Comparison of ENCODE assay signal across 8 mouse cellular contexts in genomic region chr11:75651426-75652221, GRCm38 (mm10). TPM values are rescaled to one million over a fixed set of nuclear protein-coding genes. Genes with fewer than 3 reads are reported as not detected.
DNase-seq lines count a peak whose midpoint lies in the region; ATAC-seq and TF ChIP-seq lines count a peak whose summit lies in the region.

No protein-coding gene starts in this region.

- peaks cover 24% of the 10 kb centered on the region for H3K4me1 ChIP-seq in embryonic facial prominence, embryonic 12.5 days
- H3K4me1 ChIP-seq in heart, adult 2 months (ENCODE audit: control insufficient read depth, insufficient read depth, low read length) = peaks cover 37% of the 10 kb centered on the region
- H3K4me1 ChIP-seq in kidney, adult 2 months (ENCODE audit: control insufficient read depth, insufficient read depth, low read length) = peaks cover 33% of the 10 kb centered on the region
- H3K4me1 ChIP-seq in limb, embryonic 14.5 days (ENCODE audit: control insufficient read depth, insufficient read depth, low read length) = peaks cover 25% of the 10 kb centered on the region
- peaks cover 27% of the 10 kb centered on the region for H3K4me1 ChIP-seq in midbrain, embryonic 16.5 days (ENCODE audit: control insufficient read depth, insufficient read depth, low read length)

- intact Hi-C loops in heart, adult 2 months (cut with DNase I) = loop anchor here (1.0 kb wide), 1 partner anchor 20 kb away; no protein-coding TSS in a partner anchor

- WGBS in embryonic facial prominence, embryonic 12.5 days = under 1% methylated on average over 54 of the region's 54 CpGs
- WGBS in heart, adult 2 months = under 1% methylated on average over 54 of the region's 54 CpGs
- under 1% methylated on average over 54 of the region's 54 CpGs for WGBS in kidney, adult 2 months
- WGBS in limb, embryonic 14.5 days = 2% methylated on average over 38 of the region's 54 CpGs
- under 1% methylated on average over 54 of the region's 54 CpGs for WGBS in midbrain, embryonic 16.5 days

- peak overlapping the region; percentile 61 for H3K27ac ChIP-seq in embryonic facial prominence, embryonic 12.5 days
- H3K27ac ChIP-seq in heart, adult 2 months = peak overlapping the region; percentile 98
- H3K27ac ChIP-seq in kidney, adult 2 months (ENCODE audit: insufficient read depth, low read depth, low read length) = peak overlapping the region; percentile 98
- H3K27ac ChIP-seq in limb, embryonic 14.5 days (replicated peaks; ENCODE audit: low read depth, low read length) = peak overlapping the region; percentile 48; the same call in 1 of the 2 replicates
- H3K27ac ChIP-seq in midbrain, embryonic 16.5 days (ENCODE audit: low read length) = peak overlapping the region; percentile 39; the same call in 1 of the 2 replicates

- H3K9me3 ChIP-seq in embryonic facial prominence, embryonic 12.5 days = no peaks in the 10 kb centered on the region
- no peaks in the 10 kb centered on the region for H3K9me3 ChIP-seq in limb, embryonic 14.5 days (ENCODE audit: control insufficient read depth, low read length)
- no peaks in the 10 kb centered on the region for H3K9me3 ChIP-seq in midbrain, embryonic 16.5 days (replicated peaks; ENCODE audit: control insufficient read depth, low read length, poor library complexity, severe bottlenecking)

- peak; percentile 70 for DNase-seq in 3T3-L1 (ENCODE audit: low read depth, low spot score)
- DNase-seq in adrenal gland, postnatal 14 days = peak; percentile 93
- DNase-seq in heart, adult 2 months = peak; percentile 89 to 92
- DNase-seq in kidney, adult 2 months = peak; percentile 91
- peak; percentile 66 for DNase-seq in limb, embryonic 14.5 days (ENCODE audit: low spot score)
- peak; percentile 92 for DNase-seq in spleen, postnatal 36 days (ENCODE audit: low spot score in 2 of 2)

- peak overlapping the region; percentile 58 for H3K4me3 ChIP-seq in embryonic facial prominence, embryonic 12.5 days
- H3K4me3 ChIP-seq in heart, adult 2 months = peak overlapping the region; percentile 69
- H3K4me3 ChIP-seq in kidney, adult 2 months (ENCODE audit: insufficient read depth, low read depth, low read length) = peak overlapping the region; percentile 90
- H3K4me3 ChIP-seq in limb, embryonic 14.5 days (replicated peaks; ENCODE audit: low read length) = peak overlapping the region; percentile 64
- peak overlapping the region; percentile 55 for H3K4me3 ChIP-seq in midbrain, embryonic 16.5 days (ENCODE audit: low read depth, low read length)

- no peak for TF ChIP-seq EP300 in heart, adult 2 months (IDR thresholded peaks at IDR 0.05; ENCODE audit: insufficient read depth, low read depth, low read length)

- H3K27me3 ChIP-seq in embryonic facial prominence, embryonic 12.5 days = peaks cover 24% of the 10 kb centered on the region
- no peaks in the 10 kb centered on the region for H3K27me3 ChIP-seq in heart, adult 2 months (ENCODE audit: control insufficient read depth, insufficient read depth, low read length)
- H3K27me3 ChIP-seq in kidney, adult 2 months (replicated peaks; ENCODE audit: control insufficient read depth, insufficient read depth, low read length) = no peaks in the 10 kb centered on the region
- H3K27me3 ChIP-seq in limb, embryonic 14.5 days (ENCODE audit: control insufficient read depth, insufficient read depth, low read length) = 0 out of 2 replicates have a peak, but pooled peaks cover 6% of the 10 kb centered on the region
- peaks cover 20% of the 10 kb centered on the region for H3K27me3 ChIP-seq in midbrain, embryonic 16.5 days (ENCODE audit: control insufficient read depth, insufficient read depth, low read depth, low read length)

- peak; percentile 71 for TF ChIP-seq POLR2A in heart, adult 2 months (IDR thresholded peaks at IDR 0.05; ENCODE audit: insufficient read depth, low read depth, low read length)
- TF ChIP-seq POLR2A in kidney, adult 2 months (IDR thresholded peaks at IDR 0.05; ENCODE audit: low read depth, low read length) = peak; percentile 16
- TF ChIP-seq POLR2A in limb, embryonic 14.5 days (IDR thresholded peaks at IDR 0.05; ENCODE audit: borderline replicate concordance, extremely low read depth, insufficient read depth, insufficient read length) = no peak

- ATAC-seq in embryonic facial prominence, embryonic 12.5 days (ENCODE audit: insufficient number of reproducible peaks, insufficient read depth, low FRiP score, low TSS enrichment) = peak; percentile 55
- peak; percentile 42 for ATAC-seq in limb, embryonic 14.5 days (ENCODE audit: low FRiP score, low read depth)
- peak; percentile 52 for ATAC-seq in midbrain, embryonic 16.5 days

- no peaks in the 10 kb centered on the region for H3K36me3 ChIP-seq in embryonic facial prominence, embryonic 12.5 days
- peaks cover 2% of the 10 kb centered on the region; the same call in 1 of the 2 replicates for H3K36me3 ChIP-seq in heart, adult 2 months (ENCODE audit: control insufficient read depth, insufficient read depth, low read length)
- H3K36me3 ChIP-seq in kidney, adult 2 months (ENCODE audit: control insufficient read depth, insufficient read depth, low read length) = no peaks in the 10 kb centered on the region
- 0 out of 2 replicates have a peak, but pooled peaks cover 8% of the 10 kb centered on the region for H3K36me3 ChIP-seq in limb, embryonic 14.5 days (ENCODE audit: control insufficient read depth, insufficient read depth, low read length)
- H3K36me3 ChIP-seq in midbrain, embryonic 16.5 days (ENCODE audit: control insufficient read depth, insufficient read depth, low read length) = no peaks in the 10 kb centered on the region

- peak; percentile 29 for TF ChIP-seq CTCF in heart, adult 2 months (IDR thresholded peaks at IDR 0.05)
- no peak for TF ChIP-seq CTCF in kidney, adult 2 months (conservative IDR thresholded peaks at IDR 0.05; ENCODE audit: insufficient read depth, insufficient read length, low read depth, low read length)

- H3K79me2 ChIP-seq in heart, adult 2 months (replicated peaks; ENCODE audit: control insufficient read depth, insufficient read depth, low read length) = no peaks in the 10 kb centered on the region

- H3K9ac ChIP-seq in embryonic facial prominence, embryonic 12.5 days = peak overlapping the region; percentile 66
- H3K9ac ChIP-seq in heart, adult 2 months (ENCODE audit: low read depth, low read length) = peak overlapping the region; percentile 98
- H3K9ac ChIP-seq in limb, embryonic 14.5 days (ENCODE audit: low read depth, low read length, severe bottlenecking) = peak overlapping the region; percentile 79
- H3K9ac ChIP-seq in midbrain, embryonic 16.5 days (ENCODE audit: low read depth, low read length) = peak overlapping the region; percentile 74

- peak overlapping the region; percentile 86 for H3K4me2 ChIP-seq in embryonic facial prominence, embryonic 12.5 days (replicated peaks)
- H3K4me2 ChIP-seq in limb, embryonic 14.5 days (replicated peaks; ENCODE audit: low read depth, low read length, severe bottlenecking) = peak overlapping the region; percentile 94
- H3K4me2 ChIP-seq in midbrain, embryonic 16.5 days (ENCODE audit: low read length) = peak overlapping the region; percentile 81

RNA-seq across cellular contexts. Expression of gene Myo1c, which starts 1.3 kb away (rescaled TPM):
- 148 and 155 TPM in 2 replicates for total RNA-seq in adrenal gland, postnatal 14 days (2021)
- polyA plus RNA-seq in embryonic facial prominence, embryonic 12.5 days (2016; fragmentation: Nextera tagmentation; extraction: Ambion mirVana) = 28.0 and 31.0 TPM in 2 replicates
- 100 to 1,000 TPM in 1 of 2 experiments, 10 to 100 TPM in 1; 96.9 to 105 TPM for total RNA-seq in heart, adult 2 months (2021)
- 68.7 and 94.7 TPM in 2 replicates for polyA plus RNA-seq in heart, adult 2 months (2012; rRNA removed)
- polyA plus RNA-seq in kidney, adult 2 months (2012; rRNA removed) = 88.9 and 99.7 TPM in 2 replicates
- polyA plus RNA-seq in limb, embryonic 14.5 days (2012; rRNA removed) = 53.4 and 54.2 TPM in 2 replicates
- 44.2 and 44.3 TPM in 2 replicates for polyA plus RNA-seq in limb, embryonic 14.5 days (2014; fragmentation: Nextera tagmentation; extraction: Ambion mirVana)
- polyA plus RNA-seq in midbrain, embryonic 16.5 days (2015; fragmentation: Nextera tagmentation; extraction: Ambion mirVana) = 10.3 and 10.8 TPM in 2 replicates

RNA-seq across cellular contexts. Expression of gene Inpp5k, which starts 20.8 kb away (rescaled TPM):
- 32.3 and 41.8 TPM in 2 replicates for total RNA-seq in adrenal gland, postnatal 14 days (2021)
- 19.8 and 20.8 TPM in 2 replicates for polyA plus RNA-seq in embryonic facial prominence, embryonic 12.5 days (2016; fragmentation: Nextera tagmentation; extraction: Ambion mirVana)
- total RNA-seq in heart, adult 2 months (2021) = 10 to 100 TPM; 24.5 to 30.2 TPM
- 42.8 and 59.8 TPM in 2 replicates for polyA plus RNA-seq in heart, adult 2 months (2012; rRNA removed)
- 69.1 and 71.5 TPM in 2 replicates for polyA plus RNA-seq in kidney, adult 2 months (2012; rRNA removed)
- polyA plus RNA-seq in limb, embryonic 14.5 days (2012; rRNA removed) = 32.0 and 35.2 TPM in 2 replicates
- 24.6 and 30.4 TPM in 2 replicates for polyA plus RNA-seq in limb, embryonic 14.5 days (2014; fragmentation: Nextera tagmentation; extraction: Ambion mirVana)
- 40.0 and 40.2 TPM in 2 replicates for polyA plus RNA-seq in midbrain, embryonic 16.5 days (2015; fragmentation: Nextera tagmentation; extraction: Ambion mirVana)

RNA-seq across cellular contexts. Expression of gene Crk, which starts 27.4 kb away (rescaled TPM):
- 100 and 101 TPM in 2 replicates for total RNA-seq in adrenal gland, postnatal 14 days (2021)
- polyA plus RNA-seq in embryonic facial prominence, embryonic 12.5 days (2016; fragmentation: Nextera tagmentation; extraction: Ambion mirVana) = 135 and 142 TPM in 2 replicates
- total RNA-seq in heart, adult 2 months (2021) = 10 to 100 TPM; 82.9 to 90.3 TPM
- polyA plus RNA-seq in heart, adult 2 months (2012; rRNA removed) = 27.6 and 64.4 TPM in 2 replicates
- polyA plus RNA-seq in kidney, adult 2 months (2012; rRNA removed) = 48.4 and 62.4 TPM in 2 replicates
- 78.2 and 84.3 TPM in 2 replicates for polyA plus RNA-seq in limb, embryonic 14.5 days (2012; rRNA removed)
- 103 and 110 TPM in 2 replicates for polyA plus RNA-seq in limb, embryonic 14.5 days (2014; fragmentation: Nextera tagmentation; extraction: Ambion mirVana)
- polyA plus RNA-seq in midbrain, embryonic 16.5 days (2015; fragmentation: Nextera tagmentation; extraction: Ambion mirVana) = 105 and 118 TPM in 2 replicates

Comparison
In these comparisons a context has a peak if more than half of its experiments do, and no peak if none do; other contexts are left out.
1. Peak in every context shown above with its lines: DNase-seq, ATAC-seq, H3K4me3 ChIP-seq and H3K27ac ChIP-seq.
2. H3K27ac ChIP-seq: peak in every context shown above with its lines; median percentile 98 in heart, adult 2 months; 98 in kidney, adult 2 months; 61 in embryonic facial prominence, embryonic 12.5 days; 48 in limb, embryonic 14.5 days; 39 in midbrain, embryonic 16.5 days.